Mouse (Mus musculus) heart, embryonic 15.5 days (tissue): ENCODE data around the gene Pak7. TPM values are rescaled to one million over a fixed set of nuclear protein-coding genes. Genes with fewer than 3 reads are reported as not detected.
"Not testable (repeated sequence)": the region's sequence is repeated elsewhere in the genome, so short reads cannot be mapped to it uniquely, and the experiment has no call there.

Source experiments
- ATAC-seq: fragments of 200-750 bp; cut with Nextera tagmentation; replicated peaks from 2 replicates; pipeline ENCODE4 v1.8.0; 2017; ENCODE audit warnings: low read depth, moderate TSS enrichment; ENCODE audit not compliant: insufficient number of reproducible peaks, insufficient read depth, low FRiP score
- H3K27ac ChIP-seq: fragments of 300-500 bp; sonication (generic); 2 replicates; pipeline ENCODE4 v1.5.1; 2015; ENCODE audit warnings: mild to moderate bottlenecking, inconsistent platforms
- H3K27me3 ChIP-seq: fragments of 300-500 bp; sonication (generic); 2 replicates; pipeline ENCODE4 v1.6.1; 2015; ENCODE audit warnings: inconsistent platforms
- H3K36me3 ChIP-seq: fragments of 300-500 bp; sonication (generic); 2 replicates; pipeline ENCODE4 v1.6.1; 2015; ENCODE audit warnings: mild to moderate bottlenecking, inconsistent platforms
- H3K4me1 ChIP-seq: fragments of 300-500 bp; sonication (generic); replicated peaks from 2 replicates; pipeline ENCODE4 v1.6.1; 2015; ENCODE audit warnings: inconsistent platforms
- H3K4me2 ChIP-seq: fragments of 300-500 bp; sonication (generic); 2 replicates; pipeline ENCODE4 v1.6.1; 2015; ENCODE audit warnings: inconsistent platforms, mild to moderate bottlenecking, moderate library complexity
- H3K4me3 ChIP-seq: fragments of 300-500 bp; sonication (generic); 2 replicates; pipeline ENCODE4 v1.5.1; 2015; ENCODE audit warnings: mild to moderate bottlenecking, inconsistent platforms
- H3K9ac ChIP-seq: fragments of 300-500 bp; sonication (generic); 2 replicates; pipeline ENCODE4 v1.6.1; 2015; ENCODE audit warnings: mild to moderate bottlenecking, inconsistent platforms
- H3K9me3 ChIP-seq: fragments of 300-500 bp; sonication (generic); replicated peaks from 2 replicates; pipeline ENCODE4 v1.6.1; 2016; ENCODE audit warnings: inconsistent platforms
- WGBS: fragments of 180-500 bp; shearing (Covaris S2); methylation state at CpG from one replicate; pipeline ENCODE4 v1.1.7; 2015; ENCODE audit warnings: mixed read lengths; 5-methylcytosine and 5-hydroxymethylcytosine counted together
- polyA plus RNA-seq: library from polyadenylated mRNA; unstranded; fragments of >200 nt; fragmentation: Nextera tagmentation; extraction: Ambion mirVana; gene quantifications from 2 replicates; pipeline ENCODE4 v1.2.1, GENCODE M21; 2015

Gene Pak7
- polyA plus RNA-seq, 1 experiment from 2014 or later, result 0.28 TPM

- Histone ChIP-seq H3K27ac (no peak overlapping the region), H3K9ac (no peak overlapping the region), H3K27me3 (no peaks in the 10 kb centered on the region), H3K9me3 (no peaks in the 10 kb centered on the region), H3K4me3 (no peak overlapping the region), H3K4me2 (no peak overlapping the region), H3K4me1 (no peaks in the 10 kb centered on the region), H3K36me3 (no peaks in the 10 kb centered on the region)
- WGBS, result 62% methylated on average over 1 of the region's 1 CpGs
- no peak for ATAC-seq
Measured at GRCm38 (mm10) chr2:136329974-136330373, 57.8 kb downstream of the Pak7 start.

GRCm38 (mm10) chr2:136325646-136326045, 62.1 kb downstream of the Pak7 start:
- H3K9ac ChIP-seq, result no peak overlapping the region
- WGBS, result 67% methylated on average over 4 of the region's 4 CpGs
- ATAC-seq, result no peak
- no peaks in the 10 kb centered on the region for H3K27me3 ChIP-seq
- no peak overlapping the region for H3K27ac ChIP-seq
- no peaks in the 10 kb centered on the region for H3K4me1 ChIP-seq
- no peaks in the 10 kb centered on the region for H3K9me3 ChIP-seq
- no peaks in the 10 kb centered on the region for H3K36me3 ChIP-seq
- H3K4me2 ChIP-seq, result no peak overlapping the region
- no peak overlapping the region for H3K4me3 ChIP-seq

GRCm38 (mm10) chr2:136309313-136309712, 78.5 kb downstream of the Pak7 start:
- WGBS, result 76% methylated on average over 3 of the region's 3 CpGs
- Histone ChIP-seq H3K4me1 (no peaks in the 10 kb centered on the region), H3K4me2 (no peak overlapping the region), H3K4me3 (no peak overlapping the region), H3K36me3 (no peaks in the 10 kb centered on the region), H3K9ac (no peak overlapping the region), H3K9me3 (no peaks in the 10 kb centered on the region), H3K27ac (no peak overlapping the region), H3K27me3 (no peaks in the 10 kb centered on the region)
- no peak for ATAC-seq

GRCm38 (mm10) chr2:136308743-136309142, 79.0 kb downstream of the Pak7 start:
- no peak overlapping the region for H3K27ac ChIP-seq
- H3K9ac ChIP-seq, result no peak overlapping the region
- no peaks in the 10 kb centered on the region for H3K36me3 ChIP-seq
- no peaks in the 10 kb centered on the region for H3K27me3 ChIP-seq
- no peaks in the 10 kb centered on the region for H3K4me1 ChIP-seq
- no peak overlapping the region for H3K4me2 ChIP-seq
- 81% methylated on average over 4 of the region's 4 CpGs for WGBS
- H3K9me3 ChIP-seq, result no peaks in the 10 kb centered on the region
- ATAC-seq, result no peak
- no peak overlapping the region for H3K4me3 ChIP-seq

GRCm38 (mm10) chr2:136302201-136302600, 85.6 kb downstream of the Pak7 start:
- no peak for ATAC-seq

GRCm38 (mm10) chr2:136301406-136301805, 86.4 kb downstream of the Pak7 start:
- H3K4me1 ChIP-seq, result no peaks in the 10 kb centered on the region
- H3K36me3 ChIP-seq, result no peaks in the 10 kb centered on the region
- H3K4me3 ChIP-seq, result no peak overlapping the region
- H3K4me2 ChIP-seq, result no peak overlapping the region
- H3K9ac ChIP-seq, result no peak overlapping the region
- no peak for ATAC-seq
- no peak overlapping the region for H3K27ac ChIP-seq
- H3K27me3 ChIP-seq, result no peaks in the 10 kb centered on the region
- no peaks in the 10 kb centered on the region for H3K9me3 ChIP-seq

More at GRCm38 (mm10) chr2:136302201-136302600, 85.6 kb downstream of the Pak7 start:
- Histone ChIP-seq H3K36me3 (no peaks in the 10 kb centered on the region), H3K27me3 (no peaks in the 10 kb centered on the region), H3K9me3 (no peaks in the 10 kb centered on the region), H3K27ac (no peak overlapping the region), H3K9ac (no peak overlapping the region), H3K4me2 (no peak overlapping the region), H3K4me3 (no peak overlapping the region), H3K4me1 (no peaks in the 10 kb centered on the region)
- 58% methylated on average over 2 of the region's 2 CpGs for WGBS

- 60% methylated on average over 1 of the region's 1 CpGs for WGBS
Measured at GRCm38 (mm10) chr2:136297371-136297770, 90.4 kb downstream of the Pak7 start.

GRCm38 (mm10) chr2:136282043-136282442, 105.7 kb downstream of the Pak7 start:
- WGBS, result 78% methylated on average over 1 of the region's 1 CpGs
- Histone ChIP-seq H3K9ac (no peak overlapping the region), H3K4me1 (no peaks in the 10 kb centered on the region), H3K27ac (no peak overlapping the region), H3K27me3 (no peaks in the 10 kb centered on the region), H3K36me3 (no peaks in the 10 kb centered on the region), H3K9me3 (no peaks in the 10 kb centered on the region), H3K4me3 (no peak overlapping the region), H3K4me2 (no peak overlapping the region)
- no peak for ATAC-seq

More at GRCm38 (mm10) chr2:136297371-136297770, 90.4 kb downstream of the Pak7 start:
- Histone ChIP-seq H3K27me3 (no peaks in the 10 kb centered on the region), H3K9me3 (no peaks in the 10 kb centered on the region), H3K27ac (no peak overlapping the region), H3K9ac (no peak overlapping the region), H3K4me1 (no peaks in the 10 kb centered on the region), H3K36me3 (no peaks in the 10 kb centered on the region), H3K4me3 (no peak overlapping the region), H3K4me2 (no peak overlapping the region)
- no peak for ATAC-seq

- not testable (repeated sequence) for H3K36me3 ChIP-seq, H3K9me3 ChIP-seq, H3K4me2 ChIP-seq, H3K4me1 ChIP-seq, H3K9ac ChIP-seq, H3K4me3 ChIP-seq, H3K27me3 ChIP-seq, ATAC-seq, H3K27ac ChIP-seq
- 78% methylated on average over 4 of the region's 4 CpGs for WGBS
Measured at GRCm38 (mm10) chr2:136241960-136242359, 145.8 kb downstream of the Pak7 start.

- Histone ChIP-seq H3K27me3 (no peaks in the 10 kb centered on the region), H3K4me3 (no peak overlapping the region), H3K36me3 (no peaks in the 10 kb centered on the region), H3K4me2 (no peak overlapping the region), H3K9me3 (no peaks in the 10 kb centered on the region), H3K27ac (no peak overlapping the region), H3K9ac (no peak overlapping the region), H3K4me1 (no peaks in the 10 kb centered on the region)
- no peak for ATAC-seq
- 78% methylated on average over 8 of the region's 8 CpGs for WGBS
Measured at GRCm38 (mm10) chr2:136231228-136231627, 156.5 kb downstream of the Pak7 start.

GRCm38 (mm10) chr2:136204034-136204433, 183.7 kb downstream of the Pak7 start:
- no peak overlapping the region for H3K9ac ChIP-seq
- no peaks in the 10 kb centered on the region for H3K9me3 ChIP-seq
- no peak overlapping the region for H3K4me3 ChIP-seq
- H3K27me3 ChIP-seq, result no peaks in the 10 kb centered on the region
- H3K36me3 ChIP-seq, result no peaks in the 10 kb centered on the region
- no peak overlapping the region for H3K27ac ChIP-seq
- no peaks in the 10 kb centered on the region for H3K4me1 ChIP-seq
- 81% methylated on average over 4 of the region's 4 CpGs for WGBS
- ATAC-seq, result no peak
- H3K4me2 ChIP-seq, result no peak overlapping the region

GRCm38 (mm10) chr2:136175030-136175429, 212.7 kb downstream of the Pak7 start:
- no peak for ATAC-seq
- Histone ChIP-seq H3K4me3 (no peak overlapping the region), H3K36me3 (no peaks in the 10 kb centered on the region), H3K27me3 (no peaks in the 10 kb centered on the region), H3K4me2 (no peak overlapping the region), H3K27ac (no peak overlapping the region), H3K4me1 (no peaks in the 10 kb centered on the region), H3K9me3 (no peaks in the 10 kb centered on the region), H3K9ac (no peak overlapping the region)
- 65% methylated on average over 3 of the region's 3 CpGs for WGBS
